Mouse (Mus musculus) monocyte, adult 2 months (primary cell): ENCODE results near the gene Insl6.

Experiments
- DNase-seq, 2 experiments: peaks; one replicate each; pipeline ENCODE4 v3.0.0; 2022; ENCODE audit warnings: low spot score in 2 of 2, low read depth in 1 of 2

The Insl6 gene

GRCm38 (mm10) chr19:29325053-29325851, at the start of gene Insl6:
Insl6 (minus strand) TSS chr19:29325356.
- DNase-seq = peak in 1 of 2 experiments; percentile 19

GRCm38 (mm10) chr19:29374947-29375346, 49.8 kb upstream of the Insl6 start:
- no peak for DNase-seq

GRCm38 (mm10) chr19:29373438-29373837, 48.3 kb upstream of the Insl6 start:
- DNase-seq = no peak

- DNase-seq = no peak
Observed at GRCm38 (mm10) chr19:29372621-29373020, 47.5 kb upstream of the Insl6 start.

- DNase-seq = no peak
Observed at GRCm38 (mm10) chr19:29372138-29372537, 47.0 kb upstream of the Insl6 start.

- no peak for DNase-seq
Observed at GRCm38 (mm10) chr19:29371284-29372081, 46.3 kb upstream of the Insl6 start.

- DNase-seq = no peak
Observed at GRCm38 (mm10) chr19:29370545-29371283, 45.6 kb upstream of the Insl6 start.

GRCm38 (mm10) chr19:29370112-29370511, 45.0 kb upstream of the Insl6 start:
- no peak for DNase-seq

GRCm38 (mm10) chr19:29368671-29369309, 43.6 kb upstream of the Insl6 start:
- DNase-seq = no peak

- DNase-seq = no peak
Observed at GRCm38 (mm10) chr19:29368041-29368440, 42.9 kb upstream of the Insl6 start.

- DNase-seq = peak; percentile 31 to 58
Observed at GRCm38 (mm10) chr19:29366969-29367622, 41.9 kb upstream of the Insl6 start, which contains the start of the genes Plgrkt and Cd274. Plgrkt (minus strand) TSS chr19:29367390. Cd274 (plus strand) TSS chr19:29367455.

GRCm38 (mm10) chr19:29366226-29366968, 41.2 kb upstream of the Insl6 start:
- DNase-seq = no peak

GRCm38 (mm10) chr19:29365105-29365504, 39.9 kb upstream of the Insl6 start:
- no peak for DNase-seq

GRCm38 (mm10) chr19:29364076-29364475, 38.9 kb upstream of the Insl6 start:
- DNase-seq = no peak

- DNase-seq = no peak
Observed at GRCm38 (mm10) chr19:29363557-29363956, 38.4 kb upstream of the Insl6 start.

GRCm38 (mm10) chr19:29362173-29362930, 37.2 kb upstream of the Insl6 start:
- no peak for DNase-seq

GRCm38 (mm10) chr19:29361468-29362130, 36.4 kb upstream of the Insl6 start:
- DNase-seq = peak; percentile 31 to 69

- DNase-seq = no peak
Observed at GRCm38 (mm10) chr19:29360251-29360650, 35.1 kb upstream of the Insl6 start.
